Mouse (Mus musculus) bone marrow macrophage, adult 2 months (primary cell): ENCODE measurements around the gene Uba7. TPM values are rescaled to one million over a fixed set of nuclear protein-coding genes. Genes with fewer than 3 reads are reported as not detected.
A peak's percentile ranks its signal among the peaks of the same experiment; 100 is the strongest.

Source experiments
- H3K27ac ChIP-seq: 2 replicates; pipeline ENCODE4 v1.5.1; 2012; ENCODE audit warnings: low read depth, low read length; ENCODE audit not compliant: insufficient read depth
- H3K4me1 ChIP-seq: 2 replicates; pipeline ENCODE4 v1.6.1; 2012; ENCODE audit warnings: low read length; ENCODE audit not compliant: control insufficient read depth, insufficient read depth
- H3K4me3 ChIP-seq: 2 replicates; pipeline ENCODE4 v1.5.1; 2012; ENCODE audit warnings: mild to moderate bottlenecking, low read length, moderate library complexity; ENCODE audit not compliant: insufficient read depth
- CTCF ChIP-seq: IDR thresholded peaks from 2 replicates; pipeline ENCODE4 v1.5.1; 2012; ENCODE audit warnings: low read depth, mild to moderate bottlenecking, low read length, moderate library complexity
- POLR2A ChIP-seq: IDR thresholded peaks from 2 replicates; pipeline ENCODE4 v1.6.1; 2012; ENCODE audit warnings: mild to moderate bottlenecking, low read depth, low read length, borderline replicate concordance
- polyA plus RNA-seq: library from polyadenylated mRNA; stranded (reverse); fragments of >200 nt; gene quantifications from 2 replicates; pipeline ENCODE4 v1.2.4, GENCODE M21; 2012; ENCODE audit not compliant: missing spikeins, insufficient read depth, insufficient read length

The Uba7 gene
- polyA plus RNA-seq, 1 experiment: 157 TPM

DNA sequence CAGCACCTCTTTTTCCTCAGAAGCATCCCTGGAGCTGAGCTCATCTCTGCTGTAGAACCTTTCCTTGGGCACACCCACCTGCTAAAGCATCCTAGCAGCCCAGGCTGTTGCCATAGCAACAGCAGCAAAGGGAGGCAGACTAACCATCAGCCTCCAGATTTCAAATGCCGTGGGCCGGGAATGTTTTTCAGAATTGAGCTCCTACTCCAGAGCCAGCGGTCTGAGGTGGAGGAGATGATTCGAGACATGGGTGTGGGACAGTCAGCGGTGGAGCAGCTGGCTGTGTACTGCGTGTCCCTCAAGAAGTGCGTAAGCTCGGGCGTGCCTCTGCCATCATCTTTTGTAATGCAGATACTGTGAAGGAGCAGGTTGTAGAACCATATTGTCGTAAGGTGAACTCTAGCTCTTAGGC lies 13.9 kb upstream of the Uba7 start:
- Histone ChIP-seq H3K27ac (no peak overlapping the region), H3K4me1 (peaks cover 4% of the 10 kb centered on the region), H3K4me3 (no peak overlapping the region)
- TF ChIP-seq POLR2A (no peak), CTCF (no peak)

DNA sequence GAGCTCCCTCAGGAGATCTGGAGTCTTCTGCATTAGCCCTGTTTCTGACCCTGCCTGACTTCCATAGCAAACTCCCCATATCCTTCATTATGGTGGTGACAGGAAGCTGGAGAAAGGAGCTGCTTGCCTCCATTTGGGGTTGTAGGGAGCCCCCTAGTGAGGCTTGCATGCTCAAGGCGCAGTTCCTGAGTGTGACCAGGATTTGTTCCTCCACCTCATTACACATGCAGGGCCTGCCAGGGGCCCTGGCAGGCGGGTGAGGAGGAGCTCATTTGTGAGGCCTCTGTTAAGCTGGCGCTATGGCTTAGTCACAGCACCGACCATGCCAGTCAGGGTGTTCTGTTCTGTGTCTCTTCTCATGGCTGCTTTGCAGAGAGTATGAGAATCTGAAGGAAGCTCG lies 13.4 kb upstream of the Uba7 start:
- peaks cover 6% of the 10 kb centered on the region for H3K4me1 ChIP-seq
- H3K27ac ChIP-seq: no peak overlapping the region
- H3K4me3 ChIP-seq: no peak overlapping the region
- TF ChIP-seq POLR2A: no peak
- TF ChIP-seq CTCF: peak; percentile 31; the same call in 1 of the 2 replicates

DNA sequence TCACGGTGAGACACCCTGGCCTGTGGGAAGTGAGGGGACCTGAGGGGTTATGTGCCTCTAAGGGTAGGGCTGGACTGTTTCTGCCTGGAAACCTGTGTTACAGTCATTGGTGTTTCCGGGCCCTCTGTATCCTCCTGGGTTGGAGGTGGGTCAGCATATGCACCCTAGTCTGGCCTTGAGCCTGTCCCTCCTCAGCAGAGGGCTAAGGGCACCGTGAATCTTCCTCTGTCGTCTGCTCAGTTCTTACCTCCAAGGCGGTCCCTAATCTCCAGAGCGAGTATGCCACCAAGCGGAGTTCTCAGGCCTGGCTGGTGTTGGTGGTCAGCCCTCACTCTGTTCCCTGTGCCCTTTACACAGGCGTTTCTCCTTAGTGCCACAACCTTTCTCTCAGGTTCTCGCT lies 12.4 kb upstream of the Uba7 start:
- no peak overlapping the region for H3K27ac ChIP-seq
- TF ChIP-seq CTCF (no peak), POLR2A (no peak)
- peaks cover 13% of the 10 kb centered on the region for H3K4me1 ChIP-seq
- no peak overlapping the region for H3K4me3 ChIP-seq

DNA sequence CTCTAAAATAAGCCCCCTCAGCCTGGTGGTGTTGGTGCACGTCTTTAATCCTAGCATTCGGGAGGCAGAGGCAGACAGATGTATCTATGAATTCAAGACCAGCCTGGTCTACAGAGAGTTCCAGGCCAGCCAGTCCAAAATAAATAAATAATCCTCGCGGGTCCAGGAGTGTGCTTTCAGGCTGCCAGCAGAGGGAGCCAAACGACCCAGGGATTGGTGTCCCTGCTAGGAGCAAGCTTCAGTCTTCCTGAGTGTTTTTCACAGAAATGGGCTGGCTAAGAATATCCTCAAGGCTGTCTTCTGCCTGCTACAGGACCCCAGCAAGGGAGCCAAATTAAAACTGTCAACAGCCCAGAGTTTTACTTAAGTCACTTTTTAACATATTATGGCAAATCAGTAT lies 11.6 kb upstream of the Uba7 start:
- TF ChIP-seq POLR2A (no peak), CTCF (peak; percentile 91)
- no peak overlapping the region for H3K4me3 ChIP-seq
- peak overlapping the region; percentile 16; the same call in 1 of the 2 replicates for H3K27ac ChIP-seq
- H3K4me1 ChIP-seq: peaks cover 20% of the 10 kb centered on the region

DNA sequence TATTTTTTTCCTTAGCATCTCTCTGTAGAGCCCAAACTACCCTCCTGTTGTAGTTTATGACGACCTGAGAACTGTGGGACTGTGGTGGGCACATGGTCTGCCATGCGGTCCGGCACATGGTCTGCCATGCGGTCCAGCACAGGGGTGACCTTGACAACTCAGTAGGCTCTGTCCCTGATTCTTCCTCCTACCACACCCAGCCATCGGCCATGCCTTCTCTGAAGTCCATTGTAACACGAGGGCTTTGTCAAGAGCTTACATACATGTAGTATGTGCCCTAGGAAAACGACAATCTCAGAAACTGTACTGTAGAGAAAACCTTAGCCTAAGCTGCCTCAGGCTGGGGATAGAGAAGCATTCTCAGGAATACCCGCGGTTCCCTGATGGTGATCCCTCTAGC lies 10.6 kb upstream of the Uba7 start:
- H3K4me3 ChIP-seq: no peak overlapping the region
- TF ChIP-seq POLR2A: no peak
- no peak for TF ChIP-seq CTCF
- H3K4me1 ChIP-seq: peaks cover 20% of the 10 kb centered on the region
- no peak overlapping the region for H3K27ac ChIP-seq

DNA sequence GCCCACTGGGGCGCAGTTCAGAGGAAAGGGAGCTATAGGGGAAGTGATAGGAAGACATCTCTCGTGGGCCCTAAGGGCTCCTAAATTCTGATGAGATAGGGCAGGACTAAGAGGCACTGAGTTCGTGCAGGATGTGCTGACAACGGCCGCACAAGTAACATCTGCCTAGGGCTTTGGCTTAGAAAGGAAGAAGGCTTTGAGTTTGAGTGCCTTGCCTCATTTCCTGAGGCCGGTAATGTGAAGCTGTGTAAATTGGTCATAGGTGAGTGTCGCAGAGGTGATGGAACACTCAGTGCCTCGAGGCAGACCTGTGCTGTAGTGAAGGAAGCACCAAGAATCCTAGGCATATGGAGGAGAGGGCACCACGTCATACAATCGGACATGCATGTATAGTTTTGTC lies 8.6 kb upstream of the Uba7 start:
- H3K4me1 ChIP-seq: peaks cover 29% of the 10 kb centered on the region

DNA sequence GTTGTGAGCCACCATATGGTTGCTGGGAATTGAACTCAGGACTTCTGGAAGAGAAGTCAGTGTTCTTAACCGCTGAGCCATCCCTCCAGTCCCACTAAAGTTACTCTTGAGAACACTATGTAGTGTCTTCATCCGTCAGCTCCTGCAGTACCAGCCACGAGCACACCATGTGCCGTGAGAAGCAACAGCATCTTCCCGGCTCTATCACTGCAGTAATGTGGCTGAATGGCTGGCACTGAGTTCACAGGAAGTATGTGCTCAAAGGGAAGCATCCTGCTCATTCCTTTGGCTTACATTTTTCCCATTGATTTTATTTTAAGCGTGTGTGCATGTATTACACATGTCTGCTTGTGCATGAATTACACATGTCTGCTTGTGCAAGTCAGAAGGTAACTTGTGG lies 7.9 kb upstream of the Uba7 start:
- no peak for TF ChIP-seq POLR2A
- no peak for TF ChIP-seq CTCF
- H3K27ac ChIP-seq: no peak overlapping the region
- H3K4me1 ChIP-seq: peaks cover 32% of the 10 kb centered on the region
- no peak overlapping the region for H3K4me3 ChIP-seq

More for the DNA sequence above, 8.6 kb upstream of the Uba7 start:
- H3K4me3 ChIP-seq: no peak overlapping the region
- TF ChIP-seq CTCF: no peak
- TF ChIP-seq POLR2A: no peak
- no peak overlapping the region for H3K27ac ChIP-seq

DNA sequence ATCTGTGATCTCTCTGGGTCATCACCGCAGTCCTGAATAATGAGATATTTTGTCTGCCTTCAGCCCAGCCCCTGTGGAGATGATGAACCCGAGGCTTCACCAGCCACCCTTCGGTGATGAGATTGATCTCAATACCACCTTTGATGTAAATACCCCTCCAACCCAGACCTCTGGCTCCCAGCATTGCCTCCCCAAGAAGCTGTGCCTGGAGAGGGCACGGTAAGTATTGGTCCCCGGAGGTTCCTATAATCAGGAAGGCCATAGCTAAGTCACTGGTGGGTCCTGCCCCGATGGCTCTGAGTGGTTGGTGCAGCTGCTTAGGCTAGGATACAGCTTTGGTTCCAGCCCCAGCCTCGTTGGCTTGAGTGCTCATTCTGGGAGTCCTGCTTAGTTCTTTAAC lies 6.8 kb upstream of the Uba7 start:
- Histone ChIP-seq H3K4me3 (no peak overlapping the region), H3K27ac (peak overlapping the region; percentile 17; the same call in 1 of the 2 replicates), H3K4me1 (peaks cover 32% of the 10 kb centered on the region)
- no peak for TF ChIP-seq CTCF
- no peak for TF ChIP-seq POLR2A

DNA sequence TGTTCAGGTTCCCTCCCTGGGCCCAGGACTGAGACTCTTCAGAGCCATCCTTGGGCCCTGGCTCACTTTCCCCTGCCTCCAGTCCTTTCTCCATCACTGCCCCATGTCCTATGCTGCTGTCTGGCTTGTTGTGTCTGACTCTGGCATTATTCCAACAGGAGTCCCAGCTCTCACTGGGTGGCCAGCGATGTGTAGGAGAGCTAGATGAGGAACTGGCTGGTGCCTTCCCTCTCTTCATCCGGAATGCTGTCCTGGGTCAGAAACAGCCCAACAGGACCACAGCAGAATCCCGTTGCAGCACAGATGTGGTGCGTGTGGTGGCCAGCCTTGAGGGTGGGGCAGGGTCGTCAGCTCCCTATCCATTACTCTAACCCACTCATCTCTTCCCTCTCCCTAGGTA lies 5.0 kb upstream of the Uba7 start:
- H3K4me1 ChIP-seq: peaks cover 39% of the 10 kb centered on the region
- H3K27ac ChIP-seq: no peak overlapping the region

DNA sequence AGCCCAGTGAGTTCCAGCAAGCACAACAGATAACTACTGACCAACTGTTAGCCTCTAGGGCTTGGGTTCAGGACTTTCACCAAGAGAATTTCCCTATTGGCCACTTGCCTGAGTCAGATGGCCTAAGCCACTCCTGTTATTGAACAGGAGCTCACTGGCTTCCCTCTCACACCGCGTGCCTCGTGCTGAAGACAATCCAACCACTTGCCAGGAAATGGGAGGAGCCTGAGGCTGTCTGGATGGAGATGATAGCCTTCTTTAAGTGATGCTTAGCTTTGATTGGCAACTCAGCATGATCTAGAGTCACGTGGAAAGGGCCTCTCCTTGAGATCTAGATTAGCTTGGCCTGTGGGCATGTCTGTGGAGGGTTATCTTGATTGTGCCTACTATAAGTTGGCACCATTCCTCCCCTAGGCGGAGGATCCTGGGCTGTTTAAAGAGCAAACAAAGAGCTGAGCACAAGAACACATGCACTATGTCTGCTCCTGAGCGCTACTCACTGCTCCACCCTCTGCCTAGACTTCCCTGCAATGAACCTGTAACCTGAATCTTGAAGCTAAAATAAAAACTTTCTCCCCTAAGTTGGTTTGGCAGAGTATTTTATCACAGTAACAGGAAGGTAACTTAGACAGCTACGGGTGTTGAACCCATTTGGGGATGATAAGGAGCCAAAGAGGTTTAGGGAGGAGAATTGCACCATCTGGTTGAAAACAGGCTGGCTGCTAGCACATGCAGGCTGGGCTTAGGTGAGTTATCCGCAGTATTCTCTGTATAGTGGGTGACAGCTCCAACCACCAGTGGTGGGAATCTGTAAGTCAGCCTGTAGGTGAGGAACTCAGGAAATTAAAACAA lies 3.4 kb upstream of the Uba7 start:
- Histone ChIP-seq H3K27ac (no peak overlapping the region), H3K4me3 (no peak overlapping the region), H3K4me1 (peaks cover 41% of the 10 kb centered on the region)
- TF ChIP-seq POLR2A (no peak), CTCF (no peak)

More for the DNA sequence above, 5.0 kb upstream of the Uba7 start:
- no peak for TF ChIP-seq CTCF
- TF ChIP-seq POLR2A: no peak
- H3K4me3 ChIP-seq: no peak overlapping the region
